Mouse (Mus musculus): Measurements from ENCODE around the gene Adamts7.

The Adamts7 gene

GRCm38 (mm10) chr9:90162926-90163748, at the start of gene Adamts7:
TSS of gene Adamts7 (plus strand) at chr9:90163069.
- peak; percentile 18 for DNase-seq (ENCODE audit: low spot score)

- DNase-seq (ENCODE audit: low spot score), result no peak
Observed at GRCm38 (mm10) chr9:90113151-90113550, 49.7 kb upstream of the Adamts7 start.

- DNase-seq (ENCODE audit: low spot score), result peak; percentile 94
Observed at GRCm38 (mm10) chr9:90113651-90114566, 49.0 kb upstream of the Adamts7 start.

- peak; percentile 98 for DNase-seq (ENCODE audit: low spot score)
Observed at GRCm38 (mm10) chr9:90114567-90115307, 48.1 kb upstream of the Adamts7 start, which contains the start of gene Morf4l1. TSS of gene Morf4l1 (minus strand) at chr9:90114774.

- DNase-seq (ENCODE audit: low spot score), result no peak
Observed at GRCm38 (mm10) chr9:90115308-90115700, 47.6 kb upstream of the Adamts7 start.

GRCm38 (mm10) chr9:90117234-90117633, 45.6 kb upstream of the Adamts7 start:
- DNase-seq (ENCODE audit: low spot score), result no peak

- no peak for DNase-seq (ENCODE audit: low spot score)
Observed at GRCm38 (mm10) chr9:90122246-90122740, 40.6 kb upstream of the Adamts7 start.

- no peak for DNase-seq (ENCODE audit: low spot score)
Observed at GRCm38 (mm10) chr9:90124156-90124872, 38.6 kb upstream of the Adamts7 start.

- no peak for DNase-seq (ENCODE audit: low spot score)
Observed at GRCm38 (mm10) chr9:90124873-90125245, 38.0 kb upstream of the Adamts7 start.

- no peak for DNase-seq (ENCODE audit: low spot score)
Observed at GRCm38 (mm10) chr9:90125416-90126099, 37.3 kb upstream of the Adamts7 start.

- DNase-seq (ENCODE audit: low spot score), result peak; percentile 88
Observed at GRCm38 (mm10) chr9:90126260-90127010, 36.4 kb upstream of the Adamts7 start.

GRCm38 (mm10) chr9:90127146-90127545, 35.7 kb upstream of the Adamts7 start:
- no peak for DNase-seq (ENCODE audit: low spot score)

GRCm38 (mm10) chr9:90128636-90129201, 34.1 kb upstream of the Adamts7 start:
- DNase-seq (ENCODE audit: low spot score), result no peak

- DNase-seq (ENCODE audit: low spot score), result no peak
Observed at GRCm38 (mm10) chr9:90133562-90134355, 29.1 kb upstream of the Adamts7 start.

- no peak for DNase-seq (ENCODE audit: low spot score)
Observed at GRCm38 (mm10) chr9:90135466-90135865, 27.4 kb upstream of the Adamts7 start.

- DNase-seq (ENCODE audit: low spot score), result no peak
Observed at GRCm38 (mm10) chr9:90135963-90136677, 26.7 kb upstream of the Adamts7 start.

- no peak for DNase-seq (ENCODE audit: low spot score)
Observed at GRCm38 (mm10) chr9:90136678-90136965, 26.2 kb upstream of the Adamts7 start.

- DNase-seq (ENCODE audit: low spot score), result no peak
Observed at GRCm38 (mm10) chr9:90145788-90146187, 17.1 kb upstream of the Adamts7 start.

Data from layer of hippocampus, adult 11-12 months (tissue).